Mouse (Mus musculus): ENCODE measurements around the gene Myo1c. TPM values are rescaled to one million over a fixed set of nuclear protein-coding genes. Genes with fewer than 3 reads are reported as not detected.

The Myo1c gene
- polyA plus RNA-seq, 1 experiment from 2014 or later = 16.6 TPM

GRCm38 (mm10) chr11:75652222-75652941 is 2.1 kb downstream of the Myo1c start:
- no peaks in the 10 kb centered on the region for H3K36me3 ChIP-seq (replicated peaks)
- peaks cover 65% of the 10 kb centered on the region for H3K4me1 ChIP-seq
- DNase-seq (ENCODE audit: extremely low spot score, low spot score) = no peak
- H3K27me3 ChIP-seq (ENCODE audit: poor library complexity, severe bottlenecking) = peaks cover 62% of the 10 kb centered on the region
- 20% methylated on average over 20 of the region's 20 CpGs for WGBS
- H3K27ac ChIP-seq = peak overlapping the region; percentile 88; the same call in 1 of the 2 replicates
- peak overlapping the region; percentile 64 for H3K4me3 ChIP-seq
- H3K9me3 ChIP-seq = no peaks in the 10 kb centered on the region

GRCm38 (mm10) chr11:75652942-75653684 is 2.8 kb downstream of the Myo1c start:
- DNase-seq (ENCODE audit: extremely low spot score, low spot score) = no peak
- Histone ChIP-seq H3K9me3 (no peaks in the 10 kb centered on the region), H3K36me3 (replicated peaks) (peaks cover 5% of the 10 kb centered on the region; the same call in 1 of the 2 replicates), H3K4me3 (peak overlapping the region; percentile 82), H3K27ac (peak overlapping the region; percentile 81; the same call in 1 of the 2 replicates), H3K4me1 (peaks cover 65% of the 10 kb centered on the region), H3K27me3 (ENCODE audit: poor library complexity, severe bottlenecking) (peaks cover 64% of the 10 kb centered on the region)
- WGBS = 25% methylated on average over 14 of the region's 14 CpGs

DNA sequence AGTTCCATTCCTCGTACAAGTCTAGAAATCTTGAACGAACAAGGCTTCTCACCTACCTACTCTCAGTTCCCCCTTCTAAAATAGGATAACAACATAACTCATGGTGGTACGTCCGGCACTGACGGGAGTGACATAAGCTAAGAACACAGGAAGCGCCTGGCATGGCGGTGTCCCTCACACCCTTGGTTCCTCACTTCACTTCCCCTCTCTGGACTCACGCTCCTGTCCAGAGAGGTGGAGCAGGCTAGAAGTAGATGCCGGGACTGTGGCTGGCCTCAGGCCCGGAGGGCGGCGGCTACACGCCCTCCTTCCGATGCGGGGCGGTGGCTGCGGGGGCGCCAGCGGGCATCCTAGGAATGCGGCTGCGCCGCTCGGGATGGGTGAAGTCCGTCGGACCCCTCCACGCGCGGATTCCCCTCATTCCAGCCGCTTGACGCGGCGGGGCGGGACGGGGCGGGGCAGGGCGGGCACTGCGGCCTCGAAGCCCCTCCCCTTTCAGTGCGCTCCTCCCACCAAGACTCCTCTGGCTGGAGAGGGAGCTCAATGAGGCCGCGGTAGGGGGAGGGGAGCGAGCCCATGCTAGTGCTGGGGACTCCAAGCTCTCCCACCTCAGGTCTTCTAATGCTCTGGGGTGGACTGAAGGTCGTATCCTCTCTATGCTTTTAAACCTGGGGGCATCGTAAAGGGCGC is 3.6 kb downstream of the Myo1c start:
- under 1% methylated on average over 45 of the region's 45 CpGs for WGBS
- Histone ChIP-seq H3K4me1 (peaks cover 65% of the 10 kb centered on the region), H3K27me3 (ENCODE audit: poor library complexity, severe bottlenecking) (peaks cover 64% of the 10 kb centered on the region), H3K36me3 (replicated peaks) (peaks cover 10% of the 10 kb centered on the region), H3K4me3 (peak overlapping the region; percentile 82), H3K9me3 (no peaks in the 10 kb centered on the region), H3K27ac (peak overlapping the region; percentile 81)
- peak; percentile 85 for DNase-seq (ENCODE audit: extremely low spot score, low spot score)

DNA sequence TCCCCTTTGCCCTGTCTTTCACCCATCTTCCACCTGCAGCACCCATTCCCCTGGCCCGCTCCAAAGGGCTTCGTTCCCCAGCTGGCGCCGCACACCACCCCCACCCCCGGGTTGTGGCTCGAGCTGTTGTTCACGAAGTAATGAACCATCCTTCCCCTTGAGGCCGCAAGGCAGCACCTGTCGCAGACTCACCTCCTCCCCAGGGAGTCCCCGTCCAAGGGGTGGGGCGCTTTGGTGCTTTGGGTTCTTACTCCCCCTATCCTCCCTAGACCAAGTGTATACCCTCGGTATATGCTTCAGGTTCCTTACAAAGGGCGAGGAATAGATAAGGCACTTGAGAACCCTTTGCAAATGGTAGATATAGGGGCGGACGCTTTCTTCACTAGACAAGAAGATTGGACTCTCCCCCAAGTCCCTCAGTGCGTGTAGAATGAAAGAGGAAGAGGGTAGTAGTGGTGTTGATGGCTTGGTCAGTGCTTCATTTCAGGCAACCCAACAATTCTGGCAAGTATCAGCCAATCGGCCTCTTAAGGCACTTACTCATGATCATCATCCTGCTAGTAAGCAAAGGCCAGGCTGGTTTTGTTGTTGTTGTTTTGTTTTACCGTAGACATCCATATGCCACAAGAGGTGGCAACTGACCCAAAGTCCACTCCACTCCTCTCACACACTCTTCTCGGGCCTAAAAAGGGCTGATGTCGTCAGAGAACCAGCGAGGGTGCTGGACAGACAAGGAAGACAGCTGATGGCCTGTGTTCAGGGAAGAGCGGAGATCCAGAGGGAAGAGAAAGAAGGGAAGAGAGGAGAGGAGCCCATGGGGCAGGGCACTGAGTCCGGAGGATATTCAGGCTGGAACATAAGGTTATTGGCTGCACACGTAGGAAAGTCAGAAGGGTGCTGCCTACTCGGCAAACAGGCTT is 4.4 kb downstream of the Myo1c start:
- Histone ChIP-seq H3K9me3 (no peaks in the 10 kb centered on the region), H3K4me1 (peaks cover 65% of the 10 kb centered on the region), H3K27me3 (ENCODE audit: poor library complexity, severe bottlenecking) (peaks cover 64% of the 10 kb centered on the region), H3K4me3 (peak overlapping the region; percentile 82), H3K36me3 (replicated peaks) (peaks cover 12% of the 10 kb centered on the region), H3K27ac (peak overlapping the region; percentile 81)
- DNase-seq (ENCODE audit: extremely low spot score, low spot score) = no peak
- whole genome bisulfite sequencing = 39% methylated on average over 25 of the region's 25 CpGs

DNA sequence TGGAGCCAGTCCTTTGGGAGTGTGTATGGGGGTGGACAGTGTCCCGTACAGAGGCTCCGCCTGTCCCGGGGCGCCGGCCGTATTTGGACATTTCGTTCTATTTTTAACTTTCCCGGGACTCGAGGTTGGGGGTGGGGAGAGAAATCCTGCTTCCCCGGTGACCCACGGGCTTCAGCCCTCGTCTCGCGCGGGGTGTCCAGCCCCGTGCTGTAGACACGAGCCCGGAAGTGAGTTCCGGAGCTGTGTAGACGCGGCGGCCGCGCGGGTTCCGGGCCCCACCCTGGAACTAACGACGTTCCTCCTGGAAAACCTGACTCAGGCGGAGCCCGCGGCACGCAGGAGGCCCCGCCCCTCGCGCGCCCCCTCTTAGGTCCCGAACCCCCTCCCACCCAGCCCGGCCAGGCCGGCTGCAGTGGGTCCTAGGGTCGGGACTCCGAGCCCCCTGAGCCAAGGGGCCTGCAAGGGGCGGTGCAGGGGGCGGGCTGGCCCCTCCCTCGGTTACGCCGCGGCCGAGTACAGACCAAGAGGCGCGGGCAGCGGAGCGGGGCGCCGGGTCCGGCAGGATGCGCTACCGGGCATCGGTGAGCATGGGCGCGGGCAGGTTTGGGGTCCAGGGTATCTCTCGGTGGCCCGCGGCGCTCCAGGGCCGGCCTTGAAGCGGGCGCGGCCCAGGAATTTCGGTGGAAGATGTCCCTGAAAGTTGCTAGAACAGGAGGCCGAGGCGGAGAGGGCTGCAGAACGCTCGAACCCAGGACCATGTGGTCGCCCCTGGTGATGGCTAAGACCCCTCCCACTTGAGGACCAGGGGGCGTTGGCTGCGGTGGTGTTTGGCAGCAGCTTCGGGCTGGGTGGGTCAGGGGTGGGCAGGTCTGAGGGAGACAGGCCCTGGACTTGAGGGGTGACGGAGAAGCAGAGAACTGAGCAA is 5.6 kb downstream of the Myo1c start:
- 2% methylated on average over 78 of the region's 78 CpGs for WGBS
- no peaks in the 10 kb centered on the region for H3K9me3 ChIP-seq
- peaks cover 57% of the 10 kb centered on the region for H3K27me3 ChIP-seq (ENCODE audit: poor library complexity, severe bottlenecking)
- peaks cover 22% of the 10 kb centered on the region for H3K36me3 ChIP-seq (replicated peaks)
- peaks cover 58% of the 10 kb centered on the region for H3K4me1 ChIP-seq
- H3K27ac ChIP-seq = peak overlapping the region; percentile 87
- peak overlapping the region; percentile 82 for H3K4me3 ChIP-seq
- DNase-seq (ENCODE audit: extremely low spot score, low spot score) = peak; percentile 63

- H3K36me3 ChIP-seq (replicated peaks) = peaks cover 31% of the 10 kb centered on the region
- no peak for DNase-seq (ENCODE audit: extremely low spot score, low spot score)
- peaks cover 56% of the 10 kb centered on the region for H3K27me3 ChIP-seq (ENCODE audit: poor library complexity, severe bottlenecking)
- H3K9me3 ChIP-seq = no peaks in the 10 kb centered on the region
- WGBS = 67% methylated on average over 19 of the region's 20 CpGs
- peaks cover 49% of the 10 kb centered on the region for H3K4me1 ChIP-seq
- H3K4me3 ChIP-seq = peak overlapping the region; percentile 82
- peak overlapping the region; percentile 87; the same call in 1 of the 2 replicates for H3K27ac ChIP-seq
These were observed 6.6 kb downstream of the Myo1c start for GRCm38 (mm10) chr11:75656621-75657590.

GRCm38 (mm10) chr11:75657841-75658240 is 7.5 kb downstream of the Myo1c start:
- Histone ChIP-seq H3K27ac (no peak overlapping the region), H3K4me3 (no peak overlapping the region), H3K36me3 (replicated peaks) (peaks cover 40% of the 10 kb centered on the region), H3K9me3 (no peaks in the 10 kb centered on the region), H3K4me1 (peaks cover 40% of the 10 kb centered on the region), H3K27me3 (ENCODE audit: poor library complexity, severe bottlenecking) (peaks cover 46% of the 10 kb centered on the region)
- no peak for DNase-seq (ENCODE audit: extremely low spot score, low spot score)

- Histone ChIP-seq H3K27ac (no peak overlapping the region), H3K9me3 (no peaks in the 10 kb centered on the region), H3K36me3 (replicated peaks) (peaks cover 40% of the 10 kb centered on the region), H3K4me3 (no peak overlapping the region), H3K4me1 (peaks cover 36% of the 10 kb centered on the region), H3K27me3 (ENCODE audit: poor library complexity, severe bottlenecking) (peaks cover 42% of the 10 kb centered on the region)
- 93% methylated on average over 13 of the region's 13 CpGs for WGBS
- no peak for DNase-seq (ENCODE audit: extremely low spot score, low spot score)
These were observed 8.0 kb downstream of the Myo1c start for GRCm38 (mm10) chr11:75658311-75658710.

GRCm38 (mm10) chr11:75658996-75659750 is 8.9 kb downstream of the Myo1c start:
- Histone ChIP-seq H3K36me3 (replicated peaks) (peaks cover 40% of the 10 kb centered on the region), H3K9me3 (no peaks in the 10 kb centered on the region), H3K4me3 (no peak overlapping the region), H3K27ac (no peak overlapping the region), H3K4me1 (peaks cover 28% of the 10 kb centered on the region), H3K27me3 (ENCODE audit: poor library complexity, severe bottlenecking) (peaks cover 33% of the 10 kb centered on the region)
- WGBS = 89% methylated on average over 14 of the region's 14 CpGs
- no peak for DNase-seq (ENCODE audit: extremely low spot score, low spot score)

DNA sequence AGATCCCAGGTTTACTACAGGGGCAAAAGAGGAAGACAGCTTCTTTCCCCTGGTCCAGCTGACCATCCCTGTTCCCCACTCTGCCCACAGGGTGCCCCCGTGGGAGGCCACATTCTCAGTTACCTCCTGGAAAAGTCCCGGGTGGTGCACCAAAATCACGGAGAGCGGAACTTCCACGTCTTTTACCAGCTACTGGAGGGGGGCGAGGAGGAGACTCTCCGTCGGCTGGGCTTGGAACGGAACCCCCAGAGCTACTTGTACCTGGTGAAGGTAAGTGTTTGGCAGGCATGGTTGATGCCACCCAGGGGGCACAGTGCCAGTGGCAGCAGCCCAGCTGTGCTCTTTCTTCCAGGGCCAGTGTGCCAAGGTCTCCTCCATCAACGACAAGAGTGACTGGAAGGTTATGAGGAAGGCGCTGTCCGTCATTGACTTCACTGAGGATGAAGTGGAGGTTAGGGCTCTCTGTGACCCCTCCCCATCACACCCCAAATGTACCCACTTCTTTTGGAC is 9.8 kb downstream of the Myo1c start:
- no peak for DNase-seq (ENCODE audit: extremely low spot score, low spot score)

More for the DNA sequence above, 9.8 kb downstream of the Myo1c start:
- Histone ChIP-seq H3K27me3 (ENCODE audit: poor library complexity, severe bottlenecking) (peaks cover 23% of the 10 kb centered on the region), H3K4me3 (no peak overlapping the region), H3K9me3 (no peaks in the 10 kb centered on the region), H3K36me3 (replicated peaks) (peaks cover 43% of the 10 kb centered on the region), H3K27ac (no peak overlapping the region), H3K4me1 (peaks cover 18% of the 10 kb centered on the region)
- WGBS = 95% methylated on average over 12 of the region's 12 CpGs
